Mouse (Mus musculus) lung, embryonic 14.5 days (tissue): ENCODE data around the gene Kdelc2. TPM values are rescaled to one million over a fixed set of nuclear protein-coding genes. Genes with fewer than 3 reads are reported as not detected.

ENCODE experiments used
- ATAC-seq: fragments of 200-750 bp; cut with Nextera tagmentation; 2 replicates; pipeline ENCODE4 v1.8.0; 2017; ENCODE audit warnings: mild to moderate bottlenecking, moderate TSS enrichment, moderate library complexity; ENCODE audit not compliant: insufficient read depth
- DNase-seq: peaks from one replicate; pipeline ENCODE4 v3.0.0-alpha.2; 2015
- H3K27ac ChIP-seq: fragments of 300-500 bp; sonication (generic); 2 replicates; pipeline ENCODE4 v1.5.1; 2014; ENCODE audit warnings: low read depth, mild to moderate bottlenecking, moderate library complexity
- H3K27me3 ChIP-seq: fragments of 300-500 bp; sonication (generic); 2 replicates; pipeline ENCODE4 v1.6.1; 2014; ENCODE audit warnings: low read length, control low read depth; ENCODE audit not compliant: insufficient read depth
- H3K36me3 ChIP-seq: fragments of 300-500 bp; sonication (generic); 2 replicates; pipeline ENCODE4 v1.6.1; 2014; ENCODE audit warnings: control low read depth; ENCODE audit not compliant: insufficient read depth
- H3K4me1 ChIP-seq: fragments of 300-500 bp; sonication (generic); 2 replicates; pipeline ENCODE4 v1.6.1; 2014; ENCODE audit warnings: antibody characterized with exemption, control low read depth; ENCODE audit not compliant: insufficient read depth
- H3K4me2 ChIP-seq: fragments of 300-500 bp; sonication (generic); 2 replicates; pipeline ENCODE4 v1.6.1; 2014; ENCODE audit warnings: mild to moderate bottlenecking
- H3K4me3 ChIP-seq: fragments of 300-500 bp; sonication (generic); 2 replicates; pipeline ENCODE4 v1.5.1; 2014; ENCODE audit warnings: low read depth, low read length
- H3K9ac ChIP-seq: fragments of 300-500 bp; sonication (generic); 2 replicates; pipeline ENCODE4 v1.6.1; 2014
- H3K9me3 ChIP-seq: fragments of 300-500 bp; sonication (generic); 2 replicates; pipeline ENCODE4 v1.6.1; 2016; ENCODE audit warnings: low read depth, low read length, control low read depth
- CTCF ChIP-seq: IDR thresholded peaks from 2 replicates; pipeline ENCODE4 v1.5.1; 2016; ENCODE audit warnings: antibody characterized with exemption, low read depth
- WGBS: fragments of 180-500 bp; shearing (Covaris S2); extraction: QIAGEN DNeasy Blood & Tissue Kit; methylation state at CpG from one replicate; pipeline ENCODE4 v1.1.7; 2014; 5-methylcytosine and 5-hydroxymethylcytosine counted together
- polyA plus RNA-seq: library from polyadenylated mRNA; unstranded; fragments of >200 nt; fragmentation: Nextera tagmentation; extraction: Ambion mirVana; gene quantifications from 2 replicates; pipeline ENCODE4 v1.2.1, GENCODE M21; 2014

The Kdelc2 gene
- 43.5 and 43.9 TPM in 2 replicates for polyA plus RNA-seq

- Histone ChIP-seq H3K9me3 (no peaks in the 10 kb centered on the region), H3K4me1 (0 out of 2 replicates have a peak, but pooled peaks cover 3% of the 10 kb centered on the region), H3K36me3 (peaks cover 7% of the 10 kb centered on the region; the same call in 1 of the 2 replicates), H3K27me3 (no peaks in the 10 kb centered on the region), H3K4me3 (peak within 1 kb of the TSS; percentile 78), H3K4me2 (peak within 1 kb of the TSS; percentile 67), H3K27ac (peak within 1 kb of the TSS; percentile 100), H3K9ac (peak within 1 kb of the TSS; percentile 92)
- peak; percentile 95 for DNase-seq
- peak; percentile 98 for ATAC-seq
- TF ChIP-seq CTCF = peak; percentile 61
- under 1% methylated on average over 71 of the region's 75 CpGs for WGBS
Measured at GRCm38 (mm10) chr9:53383951-53384866, at the start of gene Kdelc2. Kdelc2 (plus strand) TSS chr9:53384025.

GRCm38 (mm10) chr9:53335131-53335530 is 48.7 kb upstream of the Kdelc2 start:
- no peaks in the 10 kb centered on the region for H3K4me1 ChIP-seq
- no peaks in the 10 kb centered on the region; the same call in 1 of the 2 replicates for H3K9me3 ChIP-seq
- ATAC-seq (no peak), DNase-seq (no peak)
- no peaks in the 10 kb centered on the region for H3K27me3 ChIP-seq
- no peaks in the 10 kb centered on the region for H3K36me3 ChIP-seq
- H3K4me3 ChIP-seq = no peak overlapping the region
- H3K27ac ChIP-seq = no peak overlapping the region
- no peak for TF ChIP-seq CTCF
- H3K9ac ChIP-seq = no peak overlapping the region
- no peak overlapping the region for H3K4me2 ChIP-seq
- WGBS = 62% methylated on average over 3 of the region's 3 CpGs

GRCm38 (mm10) chr9:53339603-53340002 is 44.2 kb upstream of the Kdelc2 start:
- 67% methylated on average over 7 of the region's 7 CpGs for WGBS
- ATAC-seq = no peak

GRCm38 (mm10) chr9:53340328-53340916 is 43.4 kb upstream of the Kdelc2 start:
- peak overlapping the region; percentile 45 for H3K4me3 ChIP-seq
- H3K27ac ChIP-seq = peak overlapping the region; percentile 88
- H3K36me3 ChIP-seq = no peaks in the 10 kb centered on the region
- peak; percentile 45 for DNase-seq
- 31% methylated on average over 17 of the region's 17 CpGs for WGBS
- H3K9ac ChIP-seq = peak overlapping the region; percentile 45
- peaks cover 7% of the 10 kb centered on the region for H3K27me3 ChIP-seq
- no peak; the same call in 1 of the 2 replicates for ATAC-seq
- H3K4me2 ChIP-seq = peak overlapping the region; percentile 77
- no peak for TF ChIP-seq CTCF
- H3K4me1 ChIP-seq = no peaks in the 10 kb centered on the region
- H3K9me3 ChIP-seq = no peaks in the 10 kb centered on the region

More at GRCm38 (mm10) chr9:53339603-53340002, 44.2 kb upstream of the Kdelc2 start:
- Histone ChIP-seq H3K27me3 (peaks cover 7% of the 10 kb centered on the region), H3K4me1 (no peaks in the 10 kb centered on the region), H3K4me2 (no peak overlapping the region), H3K9ac (no peak overlapping the region), H3K27ac (no peak overlapping the region), H3K9me3 (no peaks in the 10 kb centered on the region), H3K36me3 (no peaks in the 10 kb centered on the region), H3K4me3 (no peak overlapping the region)
- no peak for DNase-seq
- TF ChIP-seq CTCF = no peak

GRCm38 (mm10) chr9:53340969-53341368 is 42.9 kb upstream of the Kdelc2 start:
- 2% methylated on average over 14 of the region's 14 CpGs for WGBS
- Histone ChIP-seq H3K9me3 (no peaks in the 10 kb centered on the region), H3K27me3 (peaks cover 7% of the 10 kb centered on the region), H3K4me3 (peak overlapping the region; percentile 45), H3K27ac (peak overlapping the region; percentile 88), H3K4me1 (no peaks in the 10 kb centered on the region), H3K36me3 (no peaks in the 10 kb centered on the region), H3K9ac (peak overlapping the region; percentile 45), H3K4me2 (peak overlapping the region; percentile 77)
- DNase-seq = peak; percentile 54
- peak; percentile 68 for ATAC-seq
- TF ChIP-seq CTCF = no peak

GRCm38 (mm10) chr9:53341981-53342380 is 41.8 kb upstream of the Kdelc2 start:
- H3K4me3 ChIP-seq = peak overlapping the region; percentile 45
- no peak overlapping the region for H3K27ac ChIP-seq

More at GRCm38 (mm10) chr9:53341981-53342380, 41.8 kb upstream of the Kdelc2 start:
- Histone ChIP-seq H3K4me2 (peak overlapping the region; percentile 77), H3K9ac (no peak overlapping the region), H3K4me1 (no peaks in the 10 kb centered on the region), H3K27me3 (peaks cover 7% of the 10 kb centered on the region), H3K9me3 (no peaks in the 10 kb centered on the region), H3K36me3 (no peaks in the 10 kb centered on the region)
- WGBS = 63% methylated on average over 3 of the region's 3 CpGs
- no peak for TF ChIP-seq CTCF
- DNase-seq (no peak), ATAC-seq (0 out of 2 replicates have a peak, but pooled peaks have one; percentile 41)
